ENCODE assay signal across 16 mouse cellular contexts in the genomic region with DNA sequence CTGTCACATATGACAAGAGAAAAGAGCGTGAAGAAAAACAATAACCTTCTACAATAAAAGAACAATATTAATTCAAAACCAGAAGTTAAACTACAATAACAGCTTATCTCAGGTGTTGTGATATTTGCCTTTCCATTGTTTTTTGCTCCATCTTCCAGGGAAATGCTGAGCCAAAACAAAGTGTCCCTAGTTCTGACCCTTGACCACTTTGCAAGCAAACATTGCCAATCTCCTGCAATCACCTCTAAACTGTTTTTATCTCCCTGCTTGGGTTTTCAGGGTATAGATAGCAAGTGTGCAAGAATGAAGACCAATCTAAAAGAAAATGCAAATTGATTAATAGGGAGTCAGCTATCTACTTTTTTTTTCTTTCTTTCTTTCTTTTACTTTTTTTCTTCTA.
"Had no signal": no experiment of that assay in that cellular context is flagged by ENCODE, and none has a peak within 500 bp of the region (broad histone marks: within the 10 kb centered on the region; RNA-seq: fewer than 3 reads in every experiment).

No protein-coding gene starts in this region.

- H3K9me3 ChIP-seq: neural tube, embryonic 13.5 days; neural tube, embryonic 15.5 days; stomach, embryonic 15.5 days had no signal

- H3K9ac ChIP-seq: neural tube, embryonic 13.5 days; neural tube, embryonic 15.5 days; stomach, embryonic 15.5 days had no signal

- H3K36me3 ChIP-seq: neural tube, embryonic 13.5 days; neural tube, embryonic 15.5 days; stomach, embryonic 15.5 days had no signal

- H3K27me3 ChIP-seq: neural tube, embryonic 13.5 days; neural tube, embryonic 15.5 days; stomach, embryonic 15.5 days had no signal

- DNase-seq: retina, postnatal 1 day; right cerebral cortex, adult 18-20 months; right cerebral cortex, postnatal 14 days; right cerebral cortex, postnatal 25 days; right cerebral cortex, postnatal 4 days; spleen, adult 18-20 months; thymus, adult 18-20 months; thymus, adult 2 months; thymus, postnatal 14 days; thymus, postnatal 25 days; thymus, postnatal 36 days; thymus, postnatal 4 days had no signal

- H3K4me2 ChIP-seq: neural tube, embryonic 13.5 days; neural tube, embryonic 15.5 days; stomach, embryonic 15.5 days had no signal

- H3K4me1 ChIP-seq: neural tube, embryonic 13.5 days; neural tube, embryonic 15.5 days; stomach, embryonic 15.5 days had no signal

- H3K27ac ChIP-seq: neural tube, embryonic 13.5 days; neural tube, embryonic 15.5 days; stomach, embryonic 15.5 days; stomach, postnatal 0 days had no signal

- H3K4me3 ChIP-seq: neural tube, embryonic 13.5 days; neural tube, embryonic 15.5 days; stomach, embryonic 15.5 days had no signal
